Mouse (Mus musculus): ENCODE results near the gene Mrpl16.

Mrpl16 gene

DNA sequence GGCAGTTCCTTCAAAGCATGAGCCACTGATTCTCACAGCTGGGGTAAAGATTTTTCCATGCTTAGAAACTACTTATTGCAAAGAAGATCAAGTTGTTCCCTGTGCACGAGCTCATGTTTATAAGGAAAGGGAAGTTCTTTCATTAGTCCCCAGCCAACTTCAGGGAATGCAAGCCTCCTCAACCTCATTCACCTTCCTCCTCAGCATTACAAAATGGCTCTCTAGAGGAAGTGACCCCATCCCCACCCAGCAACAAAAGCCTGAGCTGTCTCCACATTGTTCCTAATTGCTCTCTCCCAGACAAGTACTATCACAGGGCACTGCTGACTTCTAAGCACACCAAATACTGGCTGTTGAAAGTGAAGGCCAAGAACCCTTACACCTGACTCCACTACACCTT is 34.2 kb downstream of the Mrpl16 start:
- no peak for DNase-seq (ENCODE audit: low read depth, low spot score)

DNA sequence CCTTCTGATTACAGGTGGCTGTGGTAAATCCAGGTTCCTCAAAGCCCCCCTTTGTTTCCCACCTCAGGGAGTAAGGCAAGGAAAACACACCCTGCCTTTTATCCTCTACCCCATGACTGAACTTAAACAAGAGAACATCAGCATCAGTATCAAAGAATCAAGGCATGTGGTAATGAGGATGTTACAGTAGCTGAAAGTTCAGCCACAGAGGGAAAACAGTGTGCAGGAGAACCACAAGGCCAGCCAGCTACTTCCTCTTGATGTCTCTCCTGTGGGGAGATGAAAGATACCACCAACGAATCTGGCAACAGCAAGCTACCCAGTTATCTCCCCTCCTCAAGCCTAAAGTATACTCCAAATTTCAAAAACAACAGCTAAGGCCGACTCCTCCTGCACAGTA is 37.1 kb downstream of the Mrpl16 start:
- DNase-seq (ENCODE audit: low read depth, low spot score): no peak

DNA sequence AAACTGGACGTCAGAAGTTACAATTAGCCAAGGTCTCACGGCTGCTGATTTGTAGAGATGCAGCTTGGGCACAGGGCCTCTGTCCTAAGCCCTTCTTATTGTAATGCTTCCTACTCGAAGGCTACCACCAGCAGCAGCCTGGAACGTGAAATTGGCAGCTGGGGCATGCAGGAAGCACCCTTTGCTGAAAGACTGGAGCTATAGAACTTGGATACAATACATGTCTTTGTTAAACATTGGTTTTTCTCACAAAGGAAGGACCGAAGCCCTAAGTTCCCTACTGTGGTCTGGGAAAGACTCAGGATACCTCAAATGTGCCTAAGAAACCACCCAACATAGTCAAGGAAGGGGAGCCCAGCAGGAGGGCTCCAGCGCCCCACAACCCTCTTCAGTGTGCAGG is 37.6 kb downstream of the Mrpl16 start:
- DNase-seq (ENCODE audit: low read depth, low spot score): no peak

DNA sequence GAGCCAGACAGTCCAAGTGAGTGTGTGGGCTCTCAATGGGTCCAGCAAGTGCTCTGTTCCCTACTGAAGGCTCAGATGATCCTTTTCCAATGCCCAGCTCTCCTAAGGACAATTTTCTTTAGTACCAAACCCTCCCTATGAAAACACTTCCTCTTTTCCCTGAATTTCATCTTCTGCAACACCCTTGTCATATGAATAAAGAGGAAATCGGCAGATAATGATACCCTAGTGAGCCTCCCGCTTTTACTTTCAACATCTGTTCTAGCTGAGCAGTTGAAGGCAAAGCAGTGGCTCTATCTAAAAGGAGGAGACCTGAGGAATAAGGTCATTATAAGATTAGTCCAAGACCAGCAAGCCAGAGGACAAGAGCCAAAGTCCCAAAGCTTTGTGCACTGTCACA is 38.3 kb downstream of the Mrpl16 start:
- no peak for DNase-seq (ENCODE audit: low read depth, low spot score)

DNA sequence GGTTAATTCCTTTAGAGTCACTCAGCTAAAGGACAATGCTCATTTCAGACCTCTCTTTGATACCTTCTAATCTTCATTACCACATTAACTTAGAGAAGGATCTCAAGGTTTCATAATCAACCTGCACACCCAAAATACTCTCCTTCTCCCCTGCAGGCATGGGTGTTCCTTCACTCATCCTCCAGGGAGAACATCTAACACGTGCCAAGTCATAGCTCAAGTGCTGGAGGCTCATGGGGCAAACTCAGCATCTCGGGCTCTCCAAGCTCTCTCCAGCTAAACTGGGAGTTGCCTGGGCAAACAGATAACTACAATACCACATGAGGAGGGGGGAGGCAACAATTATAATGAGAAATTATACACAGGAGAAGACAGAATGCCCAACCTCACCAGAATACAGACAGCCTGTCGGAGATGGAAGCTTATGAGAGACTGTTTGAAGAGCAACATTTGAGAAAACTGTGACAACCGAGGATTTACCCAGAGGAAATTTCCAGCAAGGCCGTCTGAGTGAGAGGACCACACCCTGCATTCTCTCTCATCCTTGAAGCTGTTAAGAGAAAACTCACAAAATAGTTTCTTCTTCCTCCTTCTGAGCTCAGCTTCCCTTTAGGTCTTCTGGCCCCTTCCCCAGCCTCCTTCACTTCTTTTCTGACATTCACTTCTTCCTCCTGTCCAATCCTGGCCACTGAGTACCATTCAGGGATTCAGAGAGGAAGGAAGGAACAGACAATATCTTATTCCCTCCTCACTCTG is 40.0 kb downstream of the Mrpl16 start:
- no peak for DNase-seq (ENCODE audit: low read depth, low spot score)

DNA sequence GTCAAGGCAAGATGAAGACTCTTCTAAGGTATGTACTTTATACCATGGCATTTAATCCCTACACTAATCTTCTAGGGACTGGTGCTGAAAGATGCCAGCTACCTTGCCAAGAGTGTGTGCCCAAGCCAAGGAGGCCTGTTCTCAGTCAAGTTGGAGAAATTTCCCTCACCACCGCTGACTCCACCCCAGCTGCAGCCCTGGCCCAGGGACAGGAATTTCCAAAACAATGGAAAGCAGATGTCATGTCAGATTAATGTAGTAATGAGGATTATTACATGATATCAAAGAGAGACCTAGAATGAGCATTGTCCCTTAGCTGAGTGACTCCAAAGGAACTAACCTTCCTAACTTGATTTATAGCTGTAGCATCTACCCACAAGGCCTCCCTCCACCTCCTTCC is 40.7 kb downstream of the Mrpl16 start:
- no peak for DNase-seq (ENCODE audit: low read depth, low spot score)

DNA sequence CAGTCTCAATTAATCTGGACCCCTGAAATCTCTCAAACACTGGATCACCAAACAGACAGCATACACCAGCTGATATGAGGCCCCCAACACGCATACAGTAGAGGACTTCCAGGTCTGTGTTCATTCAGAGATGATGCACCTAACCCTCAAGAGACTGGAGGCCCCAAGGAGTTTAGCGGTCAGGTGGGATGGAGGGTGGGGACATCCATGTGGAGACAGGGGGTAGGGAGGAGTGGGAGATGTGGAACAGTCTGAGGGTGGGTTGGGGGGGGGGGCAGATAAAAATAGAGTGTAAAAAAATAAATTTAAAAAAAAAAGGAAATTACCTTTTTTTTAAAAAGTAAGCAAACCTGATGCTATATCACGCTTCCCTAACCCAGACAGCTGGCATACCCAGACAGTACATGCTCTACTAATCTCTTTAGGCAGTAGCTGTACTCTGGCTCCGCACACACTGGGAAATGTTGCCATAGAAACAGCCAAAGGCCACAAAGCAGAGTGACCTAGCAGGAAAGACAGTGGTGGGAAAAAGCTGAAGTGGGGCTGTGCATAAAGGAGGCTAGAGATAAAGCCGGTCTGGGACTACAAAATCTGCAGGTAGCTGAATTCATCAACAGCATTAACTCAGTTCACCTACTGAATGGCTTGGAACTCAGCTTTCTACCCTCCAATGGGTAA is 41.6 kb downstream of the Mrpl16 start:
- no peak for DNase-seq (ENCODE audit: low read depth, low spot score)

DNA sequence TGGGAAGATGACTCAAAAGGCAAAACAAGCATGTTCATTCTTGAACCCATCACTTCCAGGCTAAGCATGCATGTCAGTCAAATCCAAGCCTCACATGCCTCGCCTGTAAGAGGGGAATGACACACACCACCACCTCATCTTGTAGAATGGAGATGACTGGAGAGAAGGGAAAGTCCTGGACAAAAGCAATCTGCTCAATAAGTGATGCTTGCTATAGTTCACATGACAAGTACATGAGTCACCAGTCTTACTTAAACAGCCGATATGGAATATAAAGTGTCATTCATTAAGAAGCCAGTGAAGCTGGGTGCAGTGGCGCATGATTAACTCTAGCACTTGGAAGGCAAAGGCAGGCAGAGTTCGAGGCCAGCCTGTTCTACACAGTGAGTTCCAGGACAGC is 42.9 kb downstream of the Mrpl16 start:
- no peak for DNase-seq (ENCODE audit: low read depth, low spot score)

DNA sequence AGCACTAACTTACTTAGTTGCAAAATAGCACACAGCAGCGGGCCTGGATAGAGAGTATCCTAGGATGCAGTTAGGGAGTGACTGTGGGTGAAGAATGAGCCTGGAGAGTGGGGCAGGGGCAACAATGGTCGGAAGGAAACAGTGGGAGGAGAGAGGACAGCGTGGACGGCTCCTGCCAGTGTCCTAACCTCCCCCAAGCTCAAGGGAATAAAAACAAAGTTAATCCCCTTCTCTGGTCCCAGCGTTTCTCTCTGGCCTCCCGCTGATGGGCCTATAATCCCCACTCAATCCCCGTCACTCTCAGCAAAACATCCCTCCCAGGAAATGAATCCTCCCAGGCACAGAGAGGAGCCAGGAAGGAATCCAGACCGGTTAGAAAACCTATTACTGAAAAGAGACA is 43.5 kb downstream of the Mrpl16 start:
- no peak for DNase-seq (ENCODE audit: low read depth, low spot score)

DNA sequence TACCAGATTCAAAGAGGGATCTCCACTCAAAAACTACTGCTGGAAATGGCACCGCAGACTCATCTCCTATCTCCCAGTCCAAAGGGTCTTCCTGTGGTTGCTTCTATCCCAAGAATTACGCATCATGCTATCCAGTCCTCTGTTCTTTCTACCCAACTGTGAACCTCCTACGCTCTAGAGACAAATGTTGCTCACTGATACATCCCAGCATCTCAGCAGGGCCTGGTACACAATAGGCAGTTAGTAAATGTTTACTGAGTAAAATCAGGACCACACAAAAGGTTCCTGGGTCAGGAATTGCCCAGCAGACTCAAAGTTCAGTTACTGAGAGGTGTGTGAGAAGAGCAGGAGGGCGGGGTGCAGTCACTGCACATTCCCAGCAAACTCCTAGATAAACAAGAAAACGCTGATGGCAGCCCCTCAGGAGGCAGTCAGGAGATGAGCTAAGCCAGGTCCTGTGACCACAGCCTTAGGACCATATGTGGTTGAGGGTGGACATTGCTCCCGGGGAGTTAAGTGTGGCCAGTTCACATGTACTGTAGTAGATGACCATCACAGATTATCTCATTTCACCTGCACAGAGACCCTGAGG is 44.6 kb downstream of the Mrpl16 start:
- no peak for DNase-seq (ENCODE audit: low read depth, low spot score)

DNA sequence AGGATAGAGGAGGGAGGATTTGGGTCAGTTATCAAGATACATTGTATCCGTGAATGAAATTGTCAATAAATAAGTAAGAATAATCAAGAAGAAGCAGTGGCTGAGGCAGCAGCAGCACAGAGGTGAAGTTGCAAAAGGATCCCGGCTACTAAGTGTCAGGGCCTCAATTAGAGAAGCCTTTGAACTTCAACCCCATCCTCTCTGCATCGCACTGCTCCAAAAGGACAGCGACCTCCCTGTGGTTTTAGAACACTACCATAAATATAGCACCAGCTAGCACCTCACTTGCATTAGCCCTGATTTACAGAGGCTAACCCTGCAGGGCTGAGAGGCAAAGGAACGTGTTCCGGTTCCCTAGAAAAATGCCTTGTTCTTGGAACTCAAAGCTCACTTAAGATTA is 46.5 kb downstream of the Mrpl16 start:
- no peak for DNase-seq (ENCODE audit: low read depth, low spot score)

DNA sequence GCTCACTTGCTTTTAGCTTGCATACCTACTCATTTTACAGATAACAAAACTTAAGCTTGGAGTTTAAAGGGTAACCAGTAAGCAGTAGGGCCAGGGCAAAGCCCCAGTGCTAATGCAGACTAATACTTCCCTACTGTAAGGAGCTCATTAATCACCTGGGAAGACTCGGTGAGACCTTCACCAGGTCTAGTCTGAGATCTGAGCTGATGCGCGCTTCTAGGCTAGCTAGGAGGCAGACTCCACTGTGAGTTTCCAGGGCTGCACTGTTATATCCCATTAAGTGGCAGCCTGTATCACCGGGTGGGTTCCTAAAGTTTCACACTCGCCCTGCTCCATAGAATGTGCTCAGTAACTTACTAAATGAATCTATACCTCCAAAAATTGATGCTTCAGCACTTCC is 47.4 kb downstream of the Mrpl16 start:
- no peak for DNase-seq (ENCODE audit: low read depth, low spot score)

DNA sequence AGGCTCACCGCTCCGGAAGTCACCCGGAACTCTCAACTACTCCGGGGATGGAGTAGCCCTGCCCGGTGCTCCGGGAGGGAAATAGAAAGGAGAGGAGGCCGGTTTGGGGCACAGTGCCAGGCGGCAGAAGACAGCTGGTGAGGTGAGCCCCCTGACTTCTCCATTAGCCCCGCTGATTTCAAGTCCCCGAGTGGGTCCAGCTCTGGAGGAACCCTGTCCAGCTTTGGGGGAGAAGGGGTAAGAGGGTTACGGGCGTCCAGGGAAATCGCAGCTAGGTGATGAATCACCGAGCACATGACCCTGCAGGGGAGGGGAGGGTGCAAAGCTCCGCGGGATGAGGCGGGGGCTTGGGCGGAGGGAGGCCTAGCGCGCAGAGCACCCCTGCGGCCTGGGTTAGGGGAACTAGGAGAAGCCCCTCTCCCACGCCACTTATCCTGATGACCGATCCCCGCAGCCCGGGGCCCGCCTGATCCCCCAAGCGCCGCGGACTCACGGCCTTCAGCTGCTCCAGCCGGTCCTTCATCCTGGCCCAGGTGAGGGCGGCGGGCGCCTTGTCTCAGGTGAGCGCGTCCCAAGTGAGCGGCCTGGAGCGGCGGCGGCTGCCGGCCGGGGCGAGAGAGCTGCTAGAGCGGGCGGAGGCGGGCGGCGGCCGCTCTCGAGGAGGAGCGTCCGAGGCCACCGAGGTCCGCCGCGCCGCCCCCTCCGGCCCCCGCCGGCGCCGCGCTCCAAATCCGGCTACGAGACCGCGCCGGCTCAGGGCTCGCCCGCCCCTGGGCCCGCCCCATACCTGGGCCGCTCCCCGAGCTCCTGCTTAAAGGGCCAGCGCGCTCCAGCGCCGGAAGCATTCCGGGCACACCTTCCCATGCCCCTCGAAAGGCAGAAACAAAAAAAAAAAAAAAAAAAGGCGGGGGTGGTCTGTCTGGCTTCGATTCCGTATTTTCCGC is 48.3 kb downstream of the Mrpl16 start:
- DNase-seq (ENCODE audit: low read depth, low spot score): peak; percentile 16

DNA sequence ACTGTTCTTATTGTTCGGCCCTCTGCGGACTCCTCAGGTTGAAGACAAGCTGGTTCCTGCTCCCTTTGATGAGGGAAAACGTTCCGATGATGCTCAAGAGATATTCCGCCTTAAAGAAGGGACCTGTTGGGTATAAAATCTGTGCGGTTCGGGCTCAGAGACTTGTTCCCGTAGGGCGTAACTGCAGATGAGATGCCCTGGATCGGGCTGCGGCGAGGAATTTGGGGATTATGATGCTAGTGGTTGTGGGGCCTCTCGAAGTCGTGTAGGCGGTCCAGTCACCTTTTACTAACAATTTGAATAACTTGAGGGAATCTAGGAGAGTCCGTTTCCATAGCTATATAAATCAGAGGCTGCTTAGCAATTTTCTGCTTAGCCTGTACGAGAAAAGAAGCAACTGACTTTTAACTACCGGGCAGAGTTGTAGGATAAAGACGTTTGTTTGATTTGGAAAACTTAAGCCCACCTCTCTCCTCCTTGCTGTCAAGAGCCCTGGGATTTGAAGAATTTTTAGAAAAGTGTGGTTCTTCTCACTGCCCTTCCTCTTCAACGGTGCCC is 49.0 kb downstream of the Mrpl16 start, which contains the start of gene Stx3:
TSS of gene Stx3 (minus strand) at position 261 of the 558 bp plus-strand sequence.
- peak; percentile 23 for DNase-seq (ENCODE audit: low read depth, low spot score)

DNA sequence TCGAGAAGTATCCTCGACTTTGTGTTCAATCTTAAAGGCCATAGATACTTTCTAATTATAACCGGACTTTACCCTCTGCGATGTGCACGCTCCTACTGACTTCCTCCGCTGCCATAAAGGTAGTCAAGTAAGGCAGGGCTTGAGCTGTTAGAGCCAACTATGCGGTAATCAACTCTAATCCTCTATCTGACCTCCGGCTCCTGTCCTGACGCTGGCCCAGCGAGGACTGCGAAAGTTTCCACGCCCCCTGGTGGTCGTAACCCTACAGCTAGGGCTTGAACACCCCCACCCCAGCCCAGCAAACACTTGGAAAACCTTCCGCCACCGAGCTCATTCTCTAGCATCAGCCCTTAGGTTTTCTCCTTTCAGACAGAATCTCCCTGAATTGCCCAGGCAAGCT is 49.6 kb downstream of the Mrpl16 start:
- peak; percentile 87 for DNase-seq (ENCODE audit: low read depth, low spot score)

DNA sequence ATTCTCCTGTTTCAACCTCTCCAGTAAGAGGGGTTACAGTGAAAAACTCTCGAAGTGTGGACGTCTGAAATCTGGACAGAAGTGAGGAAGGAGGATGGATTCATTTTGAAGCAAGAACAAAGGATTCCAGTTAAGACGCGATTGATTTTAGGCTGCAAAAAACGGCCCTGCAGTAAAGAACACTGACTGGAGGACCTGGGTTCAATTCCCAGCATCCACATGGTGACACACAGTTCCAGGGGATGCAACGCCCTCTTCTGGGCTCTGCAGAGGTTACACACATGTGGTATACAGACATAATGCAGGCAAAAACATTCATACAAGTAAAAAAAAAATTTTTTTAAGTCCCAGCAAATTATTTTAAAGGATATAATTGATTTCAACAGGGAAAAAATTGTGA is 50.0 kb downstream of the Mrpl16 start:
- no peak for DNase-seq (ENCODE audit: low read depth, low spot score)

DNA sequence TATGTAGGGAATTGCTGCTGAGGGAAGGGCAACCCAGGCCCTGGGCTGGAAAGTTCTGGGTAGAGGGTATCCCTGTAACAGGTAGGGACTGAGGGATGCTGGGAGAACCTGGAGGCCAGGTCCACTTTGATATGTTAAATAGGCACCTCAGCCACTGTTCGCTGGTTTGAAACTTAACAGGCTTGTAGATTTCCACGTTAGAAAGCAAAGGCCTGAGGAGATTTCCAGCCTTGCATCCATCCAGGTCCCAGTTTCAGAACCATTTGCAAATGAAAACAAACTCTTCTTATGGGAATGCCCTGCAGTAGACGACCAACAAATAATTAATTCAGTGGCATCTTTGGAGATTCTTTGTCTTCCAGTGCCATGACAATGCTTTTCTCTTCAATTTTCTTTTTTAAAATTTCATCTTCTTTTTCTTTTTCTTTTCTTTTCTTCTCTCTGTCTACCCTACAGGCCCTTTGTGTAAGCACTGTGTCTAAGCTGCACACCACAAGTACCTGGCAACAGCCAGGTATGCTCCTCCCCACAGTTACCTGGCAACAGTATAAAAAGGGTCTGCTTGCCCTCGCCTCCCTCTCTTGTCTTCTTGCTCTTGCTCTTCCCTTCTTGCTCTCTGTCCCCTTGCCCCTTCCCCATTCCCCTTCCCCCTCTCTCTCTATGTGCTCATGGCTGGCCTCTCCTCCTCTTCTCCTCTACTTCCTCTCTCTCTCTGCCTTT is 53.3 kb downstream of the Mrpl16 start:
- no peak for DNase-seq (ENCODE audit: low read depth, low spot score)

Measured in forelimb bud, embryonic 11.5 days (tissue).